Mouse (Mus musculus) embryonic facial prominence, embryonic 11.5 days (tissue): ENCODE measurements around the gene Aanat. TPM values are rescaled to one million over a fixed set of nuclear protein-coding genes. Genes with fewer than 3 reads are reported as not detected.

Experiments
- ATAC-seq: fragments of 200-750 bp; cut with Nextera tagmentation; replicated peaks from 2 replicates; pipeline ENCODE4 v1.8.0; 2017; ENCODE audit warnings: low read depth; ENCODE audit not compliant: insufficient number of reproducible peaks, low FRiP score, low TSS enrichment
- DNase-seq: peaks from one replicate; pipeline ENCODE4 v3.0.0-alpha.2; 2015; ENCODE audit warnings: low spot score
- H3K27ac ChIP-seq: fragments of 300-500 bp; sonication (generic); replicated peaks from 2 replicates; pipeline ENCODE4 v1.5.1; 2014; ENCODE audit warnings: mild to moderate bottlenecking, low read depth, low read length, control low read depth
- H3K27me3 ChIP-seq: fragments of 300-500 bp; sonication (generic); 2 replicates; pipeline ENCODE4 v1.6.1; 2014; ENCODE audit warnings: mild to moderate bottlenecking, low read length, moderate library complexity, mixed read lengths; ENCODE audit not compliant: control insufficient read depth, insufficient read depth
- H3K36me3 ChIP-seq: fragments of 300-500 bp; sonication (generic); replicated peaks from 2 replicates; pipeline ENCODE4 v1.6.1; 2014; ENCODE audit warnings: low read depth, mild to moderate bottlenecking, low read length, moderate library complexity, mixed read lengths; ENCODE audit not compliant: control insufficient read depth, insufficient read depth
- H3K4me1 ChIP-seq: fragments of 300-500 bp; sonication (generic); 2 replicates; pipeline ENCODE4 v1.6.1; 2014; ENCODE audit warnings: low read length, mixed read lengths; ENCODE audit not compliant: control insufficient read depth, insufficient read depth
- H3K4me2 ChIP-seq: fragments of 300-500 bp; sonication (generic); 2 replicates; pipeline ENCODE4 v1.6.1; 2014; ENCODE audit warnings: low read depth, mild to moderate bottlenecking, control low read depth, low read length, moderate library complexity
- H3K4me3 ChIP-seq: fragments of 300-500 bp; sonication (generic); 2 replicates; pipeline ENCODE4 v1.5.1; 2014; ENCODE audit warnings: low read depth, low read length, control low read depth
- H3K9ac ChIP-seq: fragments of 300-500 bp; sonication (generic); replicated peaks from 2 replicates; pipeline ENCODE4 v1.6.1; 2014; ENCODE audit warnings: mild to moderate bottlenecking, control low read depth, low read length
- H3K9me3 ChIP-seq: fragments of 300-500 bp; sonication (generic); replicated peaks from 2 replicates; pipeline ENCODE4 v1.6.1; 2016; ENCODE audit warnings: mild to moderate bottlenecking, low read length, inconsistent platforms, mixed read lengths; ENCODE audit not compliant: control insufficient read depth
- WGBS: fragments of 180-500 bp; shearing (Covaris S2); extraction: QIAGEN DNeasy Blood & Tissue Kit; methylation state at CpG from one replicate; pipeline ENCODE4 v1.1.7; 2014; 5-methylcytosine and 5-hydroxymethylcytosine counted together
- polyA plus RNA-seq: library from polyadenylated mRNA; unstranded; fragments of >200 nt; fragmentation: Nextera tagmentation; extraction: Ambion mirVana; gene quantifications from 2 replicates; pipeline ENCODE4 v1.2.1, GENCODE M21; 2014

The Aanat gene
- polyA plus RNA-seq, 1 experiment from 2014 or later: not detected

DNA sequence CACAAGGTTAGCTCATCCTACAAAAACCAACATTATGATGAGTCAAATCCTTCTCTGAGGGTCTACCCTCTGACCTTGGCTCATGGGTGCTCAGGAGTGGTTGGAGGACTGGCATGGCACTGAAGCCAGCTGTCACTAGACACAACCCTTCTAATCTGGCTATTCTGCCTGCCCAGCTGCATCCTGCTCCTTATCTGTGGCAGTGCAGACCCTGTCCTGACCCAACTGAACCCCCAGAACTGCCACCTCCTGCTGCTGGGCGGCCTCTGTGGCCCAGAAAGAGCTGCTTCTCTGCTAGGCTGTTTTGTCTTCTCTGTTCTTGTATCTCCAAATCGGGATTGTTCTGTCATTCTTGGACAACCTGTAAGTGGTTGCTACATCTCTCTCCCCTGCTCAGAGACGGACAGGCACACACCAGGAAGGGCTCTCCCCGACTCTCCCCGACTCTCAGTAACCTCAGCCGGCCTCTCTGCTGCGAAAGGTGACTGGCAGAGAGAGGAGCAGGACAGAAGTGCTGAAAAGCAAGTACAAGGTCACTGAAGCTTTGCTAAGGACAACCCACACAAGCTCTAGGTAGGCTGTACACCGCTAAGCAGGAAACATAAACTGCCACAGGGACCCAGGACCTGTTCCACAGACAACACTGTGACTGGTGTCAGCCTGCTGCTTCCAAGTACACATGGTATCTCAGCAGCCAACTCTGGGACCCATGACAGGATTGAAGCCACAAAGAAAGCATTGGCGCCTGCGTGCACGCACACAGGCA, 36.8 kb upstream of the Aanat start:
- 91% methylated on average over 11 of the region's 11 CpGs for WGBS
- no peak overlapping the region for H3K27ac ChIP-seq
- H3K9ac ChIP-seq: no peak overlapping the region
- H3K4me2 ChIP-seq: no peak overlapping the region
- H3K9me3 ChIP-seq: no peaks in the 10 kb centered on the region
- no peak for ATAC-seq
- no peaks in the 10 kb centered on the region; the same call in 1 of the 2 replicates for H3K36me3 ChIP-seq
- no peak overlapping the region for H3K4me3 ChIP-seq
- DNase-seq: no peak
- H3K4me1 ChIP-seq: peaks cover 4% of the 10 kb centered on the region; the same call in 1 of the 2 replicates
- no peaks in the 10 kb centered on the region for H3K27me3 ChIP-seq

DNA sequence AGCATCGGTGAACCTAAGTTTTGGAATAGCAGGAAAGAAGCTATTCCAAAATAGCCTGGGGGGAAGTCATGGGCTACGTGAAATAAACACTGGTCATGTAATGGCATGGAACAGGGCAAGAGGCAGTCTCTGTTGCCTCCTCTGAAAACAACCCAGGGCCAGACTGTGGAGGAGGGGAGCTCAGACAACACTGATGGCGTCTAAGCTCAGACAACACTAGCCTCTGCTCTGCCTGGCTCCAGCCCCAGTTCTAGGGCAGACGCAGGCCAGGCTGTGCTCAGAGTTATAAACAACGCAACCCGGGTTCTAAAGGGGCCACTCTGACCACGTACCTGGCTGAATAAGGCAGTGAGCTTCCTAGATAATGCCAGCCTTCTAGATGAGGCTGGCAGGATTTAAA, 35.5 kb upstream of the Aanat start:
- Histone ChIP-seq H3K27ac (no peak overlapping the region), H3K27me3 (no peaks in the 10 kb centered on the region), H3K4me1 (peaks cover 4% of the 10 kb centered on the region; the same call in 1 of the 2 replicates), H3K9me3 (no peaks in the 10 kb centered on the region), H3K4me2 (no peak overlapping the region), H3K36me3 (no peaks in the 10 kb centered on the region; the same call in 1 of the 2 replicates), H3K9ac (no peak overlapping the region), H3K4me3 (no peak overlapping the region)
- ATAC-seq (no peak), DNase-seq (no peak)
- WGBS: 60% methylated on average over 7 of the region's 7 CpGs

DNA sequence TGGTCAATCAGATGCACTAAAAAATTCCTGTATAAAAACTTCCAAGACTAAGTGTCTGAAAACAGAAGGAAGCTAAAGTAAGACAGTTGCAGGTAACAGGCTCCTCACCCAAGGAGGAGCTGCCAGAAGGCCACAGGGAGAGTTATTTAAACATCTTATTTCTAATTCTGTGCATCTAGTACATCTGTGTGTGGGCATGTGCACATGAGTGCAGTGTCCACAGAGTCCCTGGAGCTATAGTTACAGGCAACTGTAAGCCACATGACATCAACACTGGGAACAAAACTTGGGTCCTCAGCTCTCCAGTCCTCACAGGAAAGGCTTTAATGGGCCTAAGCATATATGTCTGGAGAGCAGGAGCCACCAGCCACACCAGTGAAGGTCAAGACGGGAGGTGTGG, 34.0 kb upstream of the Aanat start:
- WGBS: 85% methylated on average over 1 of the region's 1 CpGs

DNA sequence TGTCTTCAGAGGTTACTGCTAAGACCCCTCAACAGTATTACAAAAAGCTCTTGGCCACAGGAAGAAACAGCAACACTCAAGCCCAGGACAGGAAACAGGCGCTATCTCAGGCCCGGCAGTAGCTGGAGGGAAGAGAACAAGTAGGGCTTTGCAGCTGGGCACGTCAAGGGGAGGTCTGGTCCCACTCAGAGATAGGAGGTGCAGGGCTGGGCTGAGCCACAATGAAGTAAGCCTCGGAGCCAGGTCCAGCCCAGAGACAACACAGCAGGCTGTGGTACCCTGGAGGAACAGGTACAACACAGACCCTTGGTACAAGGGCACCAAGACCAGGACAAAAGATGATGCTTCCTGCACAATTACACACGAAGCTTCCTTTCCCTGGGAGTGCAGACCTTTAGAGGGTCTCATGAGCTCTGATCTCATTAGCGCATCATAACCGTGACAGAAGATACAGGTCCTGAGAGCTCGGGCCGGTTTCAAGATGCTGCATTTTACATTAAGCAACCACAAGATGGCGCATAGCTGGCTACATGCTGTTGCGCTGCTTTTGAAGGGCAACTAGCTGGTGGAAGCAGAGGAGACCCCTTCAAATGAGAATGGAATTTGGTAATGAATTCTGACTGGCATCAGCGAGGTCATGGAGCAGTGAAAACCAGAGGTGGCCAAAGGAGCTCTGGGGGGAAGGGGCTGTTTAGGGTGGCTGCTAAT, 31.9 kb upstream of the Aanat start:
- 51% methylated on average over 12 of the region's 12 CpGs for WGBS
- H3K4me3 ChIP-seq: no peak overlapping the region
- DNase-seq (peak; percentile 78), ATAC-seq (no peak)
- no peak overlapping the region for H3K9ac ChIP-seq
- H3K27ac ChIP-seq: no peak overlapping the region
- H3K9me3 ChIP-seq: no peaks in the 10 kb centered on the region
- H3K4me1 ChIP-seq: peaks cover 4% of the 10 kb centered on the region; the same call in 1 of the 2 replicates
- H3K27me3 ChIP-seq: no peaks in the 10 kb centered on the region
- no peaks in the 10 kb centered on the region for H3K36me3 ChIP-seq
- H3K4me2 ChIP-seq: no peak overlapping the region

More for the DNA sequence above, 34.0 kb upstream of the Aanat start:
- Histone ChIP-seq H3K4me2 (no peak overlapping the region), H3K9me3 (no peaks in the 10 kb centered on the region), H3K9ac (no peak overlapping the region), H3K4me3 (no peak overlapping the region), H3K27me3 (no peaks in the 10 kb centered on the region), H3K4me1 (peaks cover 4% of the 10 kb centered on the region; the same call in 1 of the 2 replicates), H3K27ac (no peak overlapping the region), H3K36me3 (no peaks in the 10 kb centered on the region)
- ATAC-seq: no peak
- no peak for DNase-seq

DNA sequence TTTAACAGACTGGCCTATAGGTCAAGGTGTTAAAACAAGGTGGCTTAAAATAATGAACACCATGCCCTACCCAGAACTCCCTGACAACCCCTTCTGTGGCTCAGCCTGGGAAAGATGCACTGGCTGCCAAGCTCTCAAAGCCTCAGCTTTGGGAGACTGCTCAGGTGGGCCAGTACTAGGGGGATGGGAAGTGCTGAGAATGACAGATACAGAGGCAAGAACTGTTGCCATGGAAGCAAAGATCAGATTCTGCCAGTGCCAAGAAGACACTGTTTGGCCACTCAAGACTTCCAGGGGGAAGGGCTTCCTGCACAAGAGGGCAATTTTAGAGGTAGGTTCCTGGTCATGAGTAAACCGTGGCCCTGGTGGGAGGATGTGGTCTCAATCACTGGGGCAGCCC, 30.7 kb upstream of the Aanat start:
- WGBS: 69% methylated on average over 1 of the region's 1 CpGs
- peaks cover 4% of the 10 kb centered on the region; the same call in 1 of the 2 replicates for H3K4me1 ChIP-seq
- no peaks in the 10 kb centered on the region for H3K36me3 ChIP-seq
- no peak overlapping the region for H3K9ac ChIP-seq
- H3K4me2 ChIP-seq: no peak overlapping the region
- DNase-seq: no peak
- H3K27ac ChIP-seq: no peak overlapping the region
- no peak for ATAC-seq
- H3K9me3 ChIP-seq: no peaks in the 10 kb centered on the region
- no peak overlapping the region for H3K4me3 ChIP-seq
- H3K27me3 ChIP-seq: no peaks in the 10 kb centered on the region

DNA sequence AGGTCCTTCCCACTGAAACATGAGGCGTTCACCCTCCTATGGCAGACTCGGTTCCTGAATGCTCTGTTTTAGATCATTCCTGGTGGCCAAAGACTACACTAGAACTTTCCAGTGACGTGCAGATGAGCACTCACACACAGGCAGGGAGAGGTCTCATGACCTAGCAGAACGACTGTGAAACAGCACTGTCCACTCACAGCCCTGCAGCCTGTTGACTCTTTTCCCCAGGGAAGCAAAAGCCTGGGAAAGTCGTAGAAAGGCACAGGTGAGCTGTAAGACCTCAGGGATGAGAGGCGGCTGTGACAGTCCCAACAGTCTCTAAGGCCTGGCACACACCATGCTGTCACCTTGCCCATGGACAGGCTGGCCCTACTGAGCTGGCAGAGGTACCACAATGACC, 29.9 kb upstream of the Aanat start:
- no peak for DNase-seq
- no peaks in the 10 kb centered on the region for H3K27me3 ChIP-seq
- H3K27ac ChIP-seq: no peak overlapping the region
- no peaks in the 10 kb centered on the region for H3K4me1 ChIP-seq
- no peak overlapping the region for H3K4me2 ChIP-seq
- H3K36me3 ChIP-seq: no peaks in the 10 kb centered on the region
- WGBS: 68% methylated on average over 6 of the region's 6 CpGs
- no peaks in the 10 kb centered on the region for H3K9me3 ChIP-seq
- H3K9ac ChIP-seq: no peak overlapping the region
- no peak overlapping the region for H3K4me3 ChIP-seq
- ATAC-seq: no peak

DNA sequence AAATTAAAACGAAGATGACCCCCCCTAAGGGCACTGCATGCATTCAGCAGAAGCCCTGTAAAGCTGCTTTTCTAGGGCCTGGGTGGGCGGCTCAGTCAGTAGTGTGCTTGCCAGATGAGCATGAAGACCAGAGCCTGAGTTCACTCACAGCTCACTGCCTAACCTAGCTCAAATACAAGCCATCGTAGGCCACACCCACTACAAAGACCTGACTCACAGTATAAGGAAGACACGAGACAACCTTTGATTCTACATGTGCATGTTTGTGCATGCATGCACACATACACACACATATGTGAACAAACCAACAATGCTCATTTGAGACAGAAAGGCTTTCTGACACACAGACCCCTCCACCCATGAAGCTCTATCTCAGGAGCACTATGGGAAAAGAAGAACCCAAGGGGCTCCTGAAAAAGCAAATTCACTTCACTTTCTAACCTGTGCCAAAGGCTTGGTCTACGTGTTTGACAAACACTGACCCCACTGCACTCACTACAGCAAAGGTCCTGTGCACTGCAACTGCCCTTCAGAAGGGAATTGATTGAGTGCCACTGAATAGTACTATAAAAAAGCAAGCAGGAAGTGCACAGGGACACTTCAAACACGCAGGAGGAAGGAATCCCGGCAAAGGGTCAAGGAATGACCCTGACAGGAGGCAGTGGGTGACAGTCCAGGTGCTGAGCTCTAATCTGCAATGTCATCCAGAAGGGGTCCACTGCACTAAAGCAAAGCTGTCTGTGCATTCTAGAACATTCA, 20.8 kb upstream of the Aanat start:
- 65% methylated on average over 7 of the region's 7 CpGs for WGBS
- Histone ChIP-seq H3K9ac (no peak overlapping the region), H3K4me2 (no peak overlapping the region), H3K9me3 (no peaks in the 10 kb centered on the region), H3K27ac (no peak overlapping the region), H3K4me3 (no peak overlapping the region), H3K27me3 (no peaks in the 10 kb centered on the region), H3K36me3 (no peaks in the 10 kb centered on the region), H3K4me1 (no peaks in the 10 kb centered on the region)
- ATAC-seq (no peak), DNase-seq (no peak)
